Mouse (Mus musculus): ENCODE measurements at regions not wholly inside any gene's neighbourhood (a gene's known extent, or its start where the extent isn't known, plus 50 kb on each side); places are given as distances from the start of the nearest gene placed in this dataset.
"Not testable (repeated sequence)": the region's sequence is repeated elsewhere in the genome, so short reads cannot be mapped to it uniquely, and the experiment has no call there.

DNA sequence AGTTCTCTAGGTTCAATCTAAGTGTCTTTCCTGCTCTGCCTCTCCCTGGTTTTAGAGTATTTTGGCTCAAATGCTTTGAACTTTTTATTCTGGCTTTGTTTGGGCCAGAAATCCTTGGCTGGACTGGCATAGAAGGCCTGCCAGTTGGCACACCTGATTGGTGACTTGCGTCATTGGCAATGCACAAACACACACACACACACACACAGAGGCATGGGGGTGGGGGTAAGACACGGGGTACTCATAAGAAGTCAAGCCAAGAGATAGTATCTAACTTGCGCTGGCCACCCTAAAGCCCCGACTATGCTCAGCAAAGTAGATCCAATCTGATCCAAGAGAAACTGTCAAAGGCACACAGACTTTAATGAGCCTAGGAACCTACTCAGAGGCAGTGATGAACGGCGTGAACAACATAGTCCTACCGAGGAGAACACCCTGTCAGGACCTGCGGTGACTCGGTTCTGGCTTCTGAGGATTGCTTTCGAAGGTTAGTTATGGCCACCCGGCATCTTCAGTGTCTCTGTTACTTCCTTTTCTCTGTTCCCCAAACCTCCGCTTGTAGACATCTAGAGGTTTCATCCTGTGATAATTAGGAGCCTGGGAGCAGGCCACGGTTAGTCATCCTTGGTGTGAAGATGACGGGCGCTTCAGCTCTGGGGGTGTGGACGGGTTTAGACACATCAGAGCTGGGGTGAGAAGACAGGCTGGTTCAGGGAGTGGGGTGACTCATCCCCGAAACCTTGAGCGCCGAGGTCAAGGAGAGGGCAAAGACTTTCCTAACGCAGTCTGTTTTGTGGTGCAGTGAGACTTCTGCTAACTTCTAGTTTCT, 92.7 kb upstream of the Dlg1 start:
- no peaks in the 10 kb centered on the region for H3K4me1 ChIP-seq (ENCODE audit: control insufficient read depth, insufficient read depth, low read length)
- 90% methylated on average over 20 of the region's 20 CpGs for WGBS
- no peaks in the 10 kb centered on the region for H3K27me3 ChIP-seq (ENCODE audit: control insufficient read depth, insufficient read depth, low read depth, low read length)
- no peak overlapping the region for H3K27ac ChIP-seq (ENCODE audit: low read length)
- no peak overlapping the region for H3K4me2 ChIP-seq (ENCODE audit: low read length)
- H3K36me3 ChIP-seq (ENCODE audit: control insufficient read depth, insufficient read depth, low read length), result no peaks in the 10 kb centered on the region
- no peak for ATAC-seq
- H3K4me3 ChIP-seq (ENCODE audit: low read depth, low read length), result no peak overlapping the region
- H3K9me3 ChIP-seq (replicated peaks; ENCODE audit: control insufficient read depth, low read length, poor library complexity, severe bottlenecking), result no peaks in the 10 kb centered on the region
- no peak overlapping the region for H3K9ac ChIP-seq (ENCODE audit: low read depth, low read length)

GRCm38 (mm10) chr16:31573833-31574232, 89.4 kb upstream of the Dlg1 start:
- H3K9me3 ChIP-seq (replicated peaks; ENCODE audit: control insufficient read depth, low read length, poor library complexity, severe bottlenecking); H3K9ac ChIP-seq (ENCODE audit: low read depth, low read length); H3K4me3 ChIP-seq (ENCODE audit: low read depth, low read length); H3K27ac ChIP-seq (ENCODE audit: low read length); H3K36me3 ChIP-seq (ENCODE audit: control insufficient read depth, insufficient read depth, low read length); H3K27me3 ChIP-seq (ENCODE audit: control insufficient read depth, insufficient read depth, low read depth, low read length); H3K4me1 ChIP-seq (ENCODE audit: control insufficient read depth, insufficient read depth, low read length); H3K4me2 ChIP-seq (ENCODE audit: low read length); ATAC-seq: not testable (repeated sequence)
- WGBS, result 100% methylated on average over 2 of the region's 9 CpGs

GRCm38 (mm10) chr16:31575646-31576045, 87.6 kb upstream of the Dlg1 start:
- H3K9ac ChIP-seq (ENCODE audit: low read depth, low read length); H3K4me1 ChIP-seq (ENCODE audit: control insufficient read depth, insufficient read depth, low read length); H3K4me2 ChIP-seq (ENCODE audit: low read length); H3K4me3 ChIP-seq (ENCODE audit: low read depth, low read length); H3K9me3 ChIP-seq (replicated peaks; ENCODE audit: control insufficient read depth, low read length, poor library complexity, severe bottlenecking); ATAC-seq; H3K27ac ChIP-seq (ENCODE audit: low read length); H3K36me3 ChIP-seq (ENCODE audit: control insufficient read depth, insufficient read depth, low read length); H3K27me3 ChIP-seq (ENCODE audit: control insufficient read depth, insufficient read depth, low read depth, low read length): not testable (repeated sequence)
- 57% methylated on average over 11 of the region's 11 CpGs for WGBS

GRCm38 (mm10) chr16:31576422-31576821, 86.8 kb upstream of the Dlg1 start:
- no peak for ATAC-seq
- Histone ChIP-seq H3K36me3 (ENCODE audit: control insufficient read depth, insufficient read depth, low read length) (no peaks in the 10 kb centered on the region), H3K9me3 (replicated peaks; ENCODE audit: control insufficient read depth, low read length, poor library complexity, severe bottlenecking) (no peaks in the 10 kb centered on the region), H3K4me1 (ENCODE audit: control insufficient read depth, insufficient read depth, low read length) (no peaks in the 10 kb centered on the region), H3K9ac (ENCODE audit: low read depth, low read length) (no peak overlapping the region), H3K4me2 (ENCODE audit: low read length) (no peak overlapping the region), H3K27me3 (ENCODE audit: control insufficient read depth, insufficient read depth, low read depth, low read length) (no peaks in the 10 kb centered on the region), H3K4me3 (ENCODE audit: low read depth, low read length) (no peak overlapping the region), H3K27ac (ENCODE audit: low read length) (no peak overlapping the region)
- 53% methylated on average over 8 of the region's 8 CpGs for WGBS

DNA sequence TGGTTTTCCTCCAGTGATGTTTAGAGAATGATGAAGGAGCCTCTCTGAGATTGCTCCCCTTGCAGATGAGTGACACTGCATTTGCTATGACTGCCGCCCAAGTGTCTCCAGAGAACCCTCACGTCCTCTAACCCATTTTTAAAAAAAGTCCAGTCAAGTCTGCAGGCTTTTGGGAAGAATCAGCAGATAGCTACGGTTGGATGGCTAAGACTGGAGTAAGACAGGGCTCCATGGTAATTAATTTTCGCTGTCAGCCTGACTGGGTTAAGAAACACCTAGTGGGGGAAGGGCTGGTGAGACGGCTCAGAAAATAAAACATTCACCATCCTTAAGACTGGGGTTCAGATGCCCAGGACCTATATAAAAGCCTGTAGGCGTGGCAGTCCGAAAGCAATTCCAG, 85.9 kb upstream of the Dlg1 start:
- no peaks in the 10 kb centered on the region for H3K36me3 ChIP-seq (ENCODE audit: control insufficient read depth, insufficient read depth, low read length)
- no peak overlapping the region for H3K9ac ChIP-seq (ENCODE audit: low read depth, low read length)
- ATAC-seq, result no peak
- H3K27ac ChIP-seq (ENCODE audit: low read length), result no peak overlapping the region
- H3K27me3 ChIP-seq (ENCODE audit: control insufficient read depth, insufficient read depth, low read depth, low read length), result no peaks in the 10 kb centered on the region
- H3K4me1 ChIP-seq (ENCODE audit: control insufficient read depth, insufficient read depth, low read length), result no peaks in the 10 kb centered on the region
- H3K4me2 ChIP-seq (ENCODE audit: low read length), result no peak overlapping the region
- H3K9me3 ChIP-seq (replicated peaks; ENCODE audit: control insufficient read depth, low read length, poor library complexity, severe bottlenecking), result no peaks in the 10 kb centered on the region
- WGBS, result 61% methylated on average over 7 of the region's 7 CpGs
- H3K4me3 ChIP-seq (ENCODE audit: low read depth, low read length), result no peak overlapping the region

GRCm38 (mm10) chr16:31579318-31579717, 83.9 kb upstream of the Dlg1 start:
- Histone ChIP-seq H3K4me3 (ENCODE audit: low read depth, low read length) (no peak overlapping the region), H3K27ac (ENCODE audit: low read length) (no peak overlapping the region), H3K36me3 (ENCODE audit: control insufficient read depth, insufficient read depth, low read length) (no peaks in the 10 kb centered on the region), H3K9ac (ENCODE audit: low read depth, low read length) (no peak overlapping the region), H3K4me1 (ENCODE audit: control insufficient read depth, insufficient read depth, low read length) (no peaks in the 10 kb centered on the region), H3K27me3 (ENCODE audit: control insufficient read depth, insufficient read depth, low read depth, low read length) (no peaks in the 10 kb centered on the region), H3K4me2 (ENCODE audit: low read length) (no peak overlapping the region), H3K9me3 (replicated peaks; ENCODE audit: control insufficient read depth, low read length, poor library complexity, severe bottlenecking) (no peaks in the 10 kb centered on the region)
- no peak for ATAC-seq
- 94% methylated on average over 3 of the region's 3 CpGs for WGBS

DNA sequence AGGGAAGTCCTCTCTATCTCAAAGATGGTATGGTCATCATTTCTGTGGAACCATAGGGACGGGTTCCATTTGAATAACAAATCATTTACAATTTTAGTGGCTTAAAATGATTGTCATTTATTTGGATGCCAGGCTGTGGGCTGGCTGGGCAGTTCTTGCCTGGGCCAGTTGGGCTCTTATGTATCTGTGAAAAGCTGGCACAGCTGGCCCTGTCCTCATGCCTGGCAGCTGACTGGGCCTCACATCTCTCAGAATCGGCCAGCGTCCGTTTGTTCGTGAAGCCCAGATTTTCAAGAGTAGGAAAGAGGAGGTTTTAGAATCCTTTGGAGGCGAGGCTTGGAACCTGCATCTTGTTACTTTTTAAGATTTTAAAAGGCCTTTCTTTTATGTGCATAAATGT, 82.5 kb upstream of the Dlg1 start:
- no peak overlapping the region for H3K4me2 ChIP-seq (ENCODE audit: low read length)
- H3K4me1 ChIP-seq (ENCODE audit: control insufficient read depth, insufficient read depth, low read length), result no peaks in the 10 kb centered on the region
- no peak for ATAC-seq
- no peak overlapping the region for H3K4me3 ChIP-seq (ENCODE audit: low read depth, low read length)
- no peak overlapping the region for H3K9ac ChIP-seq (ENCODE audit: low read depth, low read length)
- 82% methylated on average over 6 of the region's 6 CpGs for WGBS
- no peak overlapping the region for H3K27ac ChIP-seq (ENCODE audit: low read length)
- no peaks in the 10 kb centered on the region for H3K27me3 ChIP-seq (ENCODE audit: control insufficient read depth, insufficient read depth, low read depth, low read length)
- H3K36me3 ChIP-seq (ENCODE audit: control insufficient read depth, insufficient read depth, low read length), result no peaks in the 10 kb centered on the region
- H3K9me3 ChIP-seq (replicated peaks; ENCODE audit: control insufficient read depth, low read length, poor library complexity, severe bottlenecking), result no peaks in the 10 kb centered on the region

DNA sequence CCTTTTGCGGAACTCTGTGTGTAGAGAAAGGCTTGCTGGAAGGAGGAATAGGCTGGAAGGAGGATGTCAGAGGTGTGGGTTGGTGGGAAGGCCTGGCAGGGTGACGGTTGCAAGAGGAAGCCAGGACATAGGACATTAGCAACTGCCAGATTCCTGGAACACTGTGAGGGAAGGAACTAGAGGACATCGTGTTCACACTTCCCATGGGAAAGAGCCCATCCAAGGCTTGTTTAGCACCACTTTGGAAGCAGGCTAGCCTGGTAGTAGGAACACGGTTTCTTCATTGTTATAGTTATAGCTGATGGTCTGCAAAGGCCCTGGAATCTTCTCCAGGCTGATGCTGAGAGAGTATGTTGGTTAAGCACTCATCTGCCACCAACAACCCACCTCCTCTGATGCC, 80.4 kb upstream of the Dlg1 start:
- H3K9me3 ChIP-seq (replicated peaks; ENCODE audit: control insufficient read depth, low read length, poor library complexity, severe bottlenecking), result no peaks in the 10 kb centered on the region
- H3K9ac ChIP-seq (ENCODE audit: low read depth, low read length), result no peak overlapping the region
- no peaks in the 10 kb centered on the region for H3K27me3 ChIP-seq (ENCODE audit: control insufficient read depth, insufficient read depth, low read depth, low read length)
- H3K4me2 ChIP-seq (ENCODE audit: low read length), result no peak overlapping the region
- no peak overlapping the region for H3K27ac ChIP-seq (ENCODE audit: low read length)
- no peak overlapping the region for H3K4me3 ChIP-seq (ENCODE audit: low read depth, low read length)
- ATAC-seq, result no peak
- WGBS, result 86% methylated on average over 4 of the region's 4 CpGs
- H3K36me3 ChIP-seq (ENCODE audit: control insufficient read depth, insufficient read depth, low read length), result no peaks in the 10 kb centered on the region
- H3K4me1 ChIP-seq (ENCODE audit: control insufficient read depth, insufficient read depth, low read length), result no peaks in the 10 kb centered on the region

- H3K9ac ChIP-seq (ENCODE audit: low read depth, low read length), result no peak overlapping the region
- 86% methylated on average over 2 of the region's 2 CpGs for WGBS
- H3K4me3 ChIP-seq (ENCODE audit: low read depth, low read length), result no peak overlapping the region
Measured at GRCm38 (mm10) chr16:31583627-31584026, 79.6 kb upstream of the Dlg1 start.

More at GRCm38 (mm10) chr16:31583627-31584026, 79.6 kb upstream of the Dlg1 start:
- ATAC-seq, result no peak
- Histone ChIP-seq H3K4me2 (ENCODE audit: low read length) (no peak overlapping the region), H3K27me3 (ENCODE audit: control insufficient read depth, insufficient read depth, low read depth, low read length) (no peaks in the 10 kb centered on the region), H3K36me3 (ENCODE audit: control insufficient read depth, insufficient read depth, low read length) (no peaks in the 10 kb centered on the region), H3K27ac (ENCODE audit: low read length) (no peak overlapping the region), H3K9me3 (replicated peaks; ENCODE audit: control insufficient read depth, low read length, poor library complexity, severe bottlenecking) (no peaks in the 10 kb centered on the region), H3K4me1 (ENCODE audit: control insufficient read depth, insufficient read depth, low read length) (no peaks in the 10 kb centered on the region)

All from midbrain, embryonic 16.5 days (tissue).